Mouse (Mus musculus) megakaryocyte, adult 5-6 weeks (primary cell): ENCODE results near the gene Srebf2. TPM values are rescaled to one million over a fixed set of nuclear protein-coding genes. Genes with fewer than 3 reads are reported as not detected.

Experiments
- ATAC-seq: 2 replicates; pipeline ENCODE4 v1.8.0; 2016; ENCODE audit warnings: mild to moderate bottlenecking, inconsistent platforms; ENCODE audit not compliant: poor library complexity, severe bottlenecking
- total RNA-seq, 2 experiments: library from RNA; stranded (forward) in 1 of 2; stranded (reverse) in 1 of 2; fragments of 153-499, 151-499 nt in 1 of 2; fragments of 221-1000, 200-1000 nt in 1 of 2; gene quantifications; 2 replicates each; pipeline versions ENCODE4 v1.2.3 to v1.2.4; 2015 to 2017

The Srebf2 gene
- total RNA-seq, 2 experiments from 2014 or later: 39.0 to 39.8 TPM

DNA sequence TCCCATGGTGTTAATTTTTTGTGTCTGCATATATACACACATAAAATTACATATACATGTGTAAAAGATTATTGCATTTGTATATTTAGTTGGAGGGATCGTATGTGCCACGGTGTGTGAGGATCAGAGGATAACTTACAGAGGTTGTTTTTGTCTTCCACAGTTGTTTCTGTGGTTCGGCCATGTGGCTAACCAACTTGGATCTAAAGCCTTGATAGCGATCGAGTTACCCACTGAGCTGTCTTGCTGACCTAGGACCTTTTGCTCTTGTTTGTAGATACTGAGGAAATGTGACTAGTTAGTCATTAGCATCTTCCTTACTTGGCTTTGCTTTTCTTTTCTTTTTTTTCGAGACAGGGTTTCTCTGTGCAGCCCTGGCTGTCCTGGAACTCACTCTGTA lies 9.3 kb downstream of the Srebf2 start:
- ATAC-seq: no peak

DNA sequence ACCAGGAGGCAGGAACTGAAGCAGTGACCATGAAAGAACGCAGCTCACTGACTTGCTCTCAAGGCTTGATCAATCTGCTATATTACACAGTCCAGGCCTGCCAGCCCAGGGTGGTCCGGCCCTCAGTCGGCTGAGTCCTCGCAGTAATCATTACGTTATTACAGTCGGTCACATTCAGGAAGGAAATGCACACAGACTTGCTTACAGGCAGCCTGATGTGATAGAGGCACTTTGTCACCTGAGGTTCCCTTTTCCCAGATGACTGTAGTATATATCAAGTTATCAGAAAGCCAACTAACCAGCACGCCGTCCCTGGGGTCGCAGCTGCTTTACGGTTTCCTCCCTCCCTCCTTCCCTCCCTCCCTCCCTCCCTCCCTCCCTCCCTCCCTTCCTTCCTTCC lies 9.9 kb downstream of the Srebf2 start:
- ATAC-seq: peak; percentile 77

DNA sequence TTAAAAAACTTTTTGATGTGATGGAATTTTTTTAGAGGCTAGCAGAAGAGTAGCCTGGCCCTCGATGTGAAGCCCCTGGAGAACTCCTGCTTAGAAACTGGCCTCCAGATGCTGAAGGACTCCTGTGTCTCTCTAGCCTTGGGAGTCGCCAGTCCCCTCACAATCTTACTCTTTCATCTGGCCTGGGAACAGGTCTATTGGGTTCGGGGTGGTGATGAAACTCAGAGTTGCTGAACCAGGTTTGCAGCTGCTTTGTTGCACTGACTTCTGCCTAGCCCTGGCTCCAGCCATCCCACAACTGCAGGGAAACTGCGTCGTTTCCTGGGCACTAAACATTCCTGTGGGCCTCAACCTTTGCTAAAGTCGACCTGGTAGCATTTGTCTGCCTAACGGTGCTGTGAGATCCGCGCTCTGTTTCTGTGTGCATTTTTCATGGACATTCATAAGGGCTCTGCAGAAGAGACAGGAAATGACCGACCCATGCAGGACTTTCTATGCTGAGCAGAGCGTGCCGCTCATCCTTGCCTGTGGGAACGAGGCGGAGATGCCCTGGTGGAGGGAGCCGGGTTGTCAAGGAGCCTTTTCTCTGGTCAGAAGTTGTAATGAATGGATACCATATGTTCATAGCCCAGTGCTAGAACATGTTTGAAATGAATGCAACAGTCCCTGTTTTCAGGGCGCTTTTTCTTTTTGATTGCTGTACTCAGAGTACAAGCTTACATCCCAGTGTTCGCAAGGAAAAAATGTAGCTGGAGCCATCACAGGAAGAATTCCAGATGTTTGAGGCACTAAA lies 11.5 kb downstream of the Srebf2 start:
- ATAC-seq: no peak

DNA sequence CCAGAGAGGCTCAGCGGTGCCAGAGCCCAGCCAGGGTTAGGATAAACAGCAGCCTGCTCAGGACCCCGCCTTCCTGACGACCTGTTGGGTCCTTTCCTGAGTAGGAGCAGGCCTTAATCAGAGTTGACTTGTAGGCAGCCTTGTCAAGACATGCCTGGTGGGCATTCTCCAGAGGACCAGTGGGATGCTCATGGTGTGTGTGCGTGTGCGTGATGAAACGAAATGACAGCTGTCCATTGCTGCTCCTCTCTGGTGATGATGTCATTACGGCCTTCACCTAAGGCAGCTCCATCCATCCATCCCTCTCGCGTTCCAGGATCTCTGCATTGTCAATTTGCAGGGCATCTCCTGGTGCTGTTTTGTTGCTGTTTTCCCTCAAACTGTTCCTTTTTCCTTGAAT lies 12.5 kb downstream of the Srebf2 start:
- ATAC-seq: no peak

DNA sequence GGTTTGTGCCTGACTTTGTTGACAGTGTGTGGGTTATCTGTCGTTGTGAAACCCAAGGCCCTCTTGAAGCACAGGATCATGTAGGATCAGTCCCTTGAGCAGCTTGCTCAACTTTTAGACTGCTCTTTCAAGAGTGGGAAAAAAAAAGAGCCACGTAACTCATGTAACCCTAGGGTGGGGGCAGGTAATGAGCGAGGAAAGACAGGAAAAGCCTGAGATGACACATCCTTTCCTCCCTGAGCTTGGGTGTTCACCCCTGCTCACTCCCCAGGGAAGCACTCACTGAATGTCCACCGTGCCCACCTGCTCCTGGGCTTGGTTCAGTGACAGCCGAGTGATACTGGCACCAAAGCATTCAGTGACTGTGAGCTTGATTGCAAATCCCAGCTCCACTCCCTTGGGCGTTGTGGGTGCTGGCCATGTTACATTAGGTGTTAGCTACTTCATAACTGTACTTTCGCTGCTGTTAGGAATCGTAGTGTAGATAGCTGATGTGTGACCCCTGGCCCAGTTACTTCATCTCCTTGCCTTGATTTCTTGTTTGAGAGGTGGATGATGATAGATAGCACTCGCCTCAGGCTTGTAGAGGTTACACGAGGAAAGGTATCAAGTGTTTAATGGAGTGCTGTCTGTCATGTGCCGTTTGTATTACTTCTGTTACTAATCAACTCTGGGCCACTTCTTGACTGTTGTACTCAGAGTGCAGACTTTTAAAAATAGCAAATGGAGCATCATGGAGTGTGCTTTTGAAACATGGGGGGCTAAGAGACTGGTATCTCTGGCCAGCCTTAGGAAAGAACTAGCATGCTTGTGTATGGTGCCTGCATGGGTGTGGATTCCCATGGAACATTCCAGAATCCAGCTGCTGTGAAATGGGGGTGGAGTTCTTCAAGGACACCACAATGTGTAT lies 14.0 kb downstream of the Srebf2 start:
- no peak for ATAC-seq

DNA sequence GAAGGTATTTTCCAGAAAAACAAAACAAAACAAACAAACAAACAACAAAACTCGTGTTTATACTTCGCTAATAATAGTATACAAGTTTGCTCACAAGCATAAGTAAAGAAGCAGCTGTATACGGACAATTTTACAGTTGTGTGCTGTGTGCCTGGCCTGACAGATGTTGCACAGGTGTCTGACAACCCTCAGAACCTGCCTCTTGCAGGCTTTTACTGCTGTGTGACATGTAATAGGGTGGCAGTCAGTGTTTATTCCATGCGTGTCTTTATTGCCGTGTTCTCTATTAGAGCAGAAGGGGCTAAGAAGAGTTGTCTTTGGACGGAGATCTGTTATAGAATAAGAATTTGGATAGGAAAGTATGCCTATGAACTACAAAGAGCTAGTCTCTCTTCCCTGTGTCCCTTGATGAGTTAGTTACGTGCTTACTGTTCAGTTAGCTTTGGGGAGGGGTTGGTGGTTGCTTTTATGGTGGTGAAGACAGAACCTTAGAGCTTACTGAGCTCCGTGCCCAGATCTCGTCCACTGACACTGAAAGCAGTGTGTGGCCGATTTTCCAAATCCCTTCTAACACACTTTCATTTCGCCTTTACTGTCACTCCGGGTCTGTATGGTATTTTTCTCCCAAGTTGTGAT lies 15.1 kb downstream of the Srebf2 start:
- ATAC-seq: no peak

DNA sequence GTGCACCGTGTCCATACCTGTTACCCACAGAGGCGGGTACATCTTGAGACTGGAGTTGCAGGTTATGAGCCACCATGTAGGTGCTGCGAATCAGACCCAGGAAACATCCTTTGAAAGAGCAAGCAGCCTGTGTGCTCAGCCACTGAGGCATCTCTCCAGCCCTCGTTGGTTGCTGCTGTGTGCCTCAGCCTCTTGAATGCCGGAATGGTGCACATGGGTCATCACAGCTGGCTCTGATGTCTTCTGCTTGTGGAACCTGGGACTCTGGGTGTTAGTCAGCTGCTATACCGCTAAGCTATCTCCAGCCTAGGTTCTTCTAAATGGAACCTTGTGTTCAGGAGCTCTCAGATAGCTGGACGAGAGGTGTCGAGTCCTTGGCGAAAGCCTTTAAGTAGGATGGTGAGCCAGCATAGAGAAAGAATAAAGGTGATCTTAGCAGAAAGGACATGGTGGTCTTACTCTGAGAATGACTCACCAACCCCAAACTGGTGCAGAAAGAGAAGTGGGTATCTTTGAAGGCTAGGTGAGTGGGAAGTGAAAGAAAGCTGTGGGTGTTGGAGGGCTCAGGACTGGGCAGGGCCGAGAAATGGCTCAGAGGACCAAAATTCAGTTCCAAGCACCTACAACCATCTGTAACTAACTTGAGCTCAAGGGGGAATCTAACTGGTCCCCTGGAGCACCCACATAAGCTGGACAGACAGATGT lies 16.5 kb downstream of the Srebf2 start:
- peak; percentile 39 for ATAC-seq

DNA sequence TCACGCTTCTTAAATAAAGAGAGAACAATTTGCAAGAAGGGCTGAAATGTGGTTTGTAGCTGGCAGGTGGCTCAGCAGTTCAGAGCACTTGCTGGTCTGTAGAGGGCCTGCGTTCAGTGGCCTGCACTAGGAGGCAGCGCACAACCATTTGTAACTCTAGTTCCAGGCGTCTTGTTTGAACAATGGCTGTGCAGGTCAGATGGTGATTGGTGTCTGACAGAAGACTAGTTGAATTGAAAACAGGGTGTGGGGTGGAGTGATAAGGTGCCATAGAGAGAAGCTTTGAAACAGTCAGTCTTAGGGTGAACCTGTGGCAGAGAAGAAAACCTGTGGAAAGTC lies 17.0 kb downstream of the Srebf2 start:
- no peak for ATAC-seq

DNA sequence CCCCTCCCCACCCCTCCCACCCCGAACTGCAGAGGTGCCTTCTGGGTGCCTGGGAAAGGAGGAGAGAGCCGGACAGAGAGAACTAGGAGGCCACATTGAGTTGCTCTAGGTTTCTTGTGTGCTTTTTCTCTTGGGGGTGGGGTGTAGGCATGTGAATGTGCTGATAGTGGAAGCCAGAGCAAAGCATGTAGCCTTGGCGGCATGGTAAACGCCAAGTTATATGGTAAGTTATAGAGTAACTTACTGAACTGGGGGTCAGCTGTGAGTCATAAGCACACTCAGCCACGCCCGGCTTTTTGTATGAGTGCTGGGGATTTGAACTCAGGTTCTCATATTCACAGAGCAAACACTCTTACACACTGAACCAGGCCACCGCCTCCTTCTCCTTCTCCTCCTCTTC lies 17.5 kb downstream of the Srebf2 start:
- ATAC-seq: no peak

DNA sequence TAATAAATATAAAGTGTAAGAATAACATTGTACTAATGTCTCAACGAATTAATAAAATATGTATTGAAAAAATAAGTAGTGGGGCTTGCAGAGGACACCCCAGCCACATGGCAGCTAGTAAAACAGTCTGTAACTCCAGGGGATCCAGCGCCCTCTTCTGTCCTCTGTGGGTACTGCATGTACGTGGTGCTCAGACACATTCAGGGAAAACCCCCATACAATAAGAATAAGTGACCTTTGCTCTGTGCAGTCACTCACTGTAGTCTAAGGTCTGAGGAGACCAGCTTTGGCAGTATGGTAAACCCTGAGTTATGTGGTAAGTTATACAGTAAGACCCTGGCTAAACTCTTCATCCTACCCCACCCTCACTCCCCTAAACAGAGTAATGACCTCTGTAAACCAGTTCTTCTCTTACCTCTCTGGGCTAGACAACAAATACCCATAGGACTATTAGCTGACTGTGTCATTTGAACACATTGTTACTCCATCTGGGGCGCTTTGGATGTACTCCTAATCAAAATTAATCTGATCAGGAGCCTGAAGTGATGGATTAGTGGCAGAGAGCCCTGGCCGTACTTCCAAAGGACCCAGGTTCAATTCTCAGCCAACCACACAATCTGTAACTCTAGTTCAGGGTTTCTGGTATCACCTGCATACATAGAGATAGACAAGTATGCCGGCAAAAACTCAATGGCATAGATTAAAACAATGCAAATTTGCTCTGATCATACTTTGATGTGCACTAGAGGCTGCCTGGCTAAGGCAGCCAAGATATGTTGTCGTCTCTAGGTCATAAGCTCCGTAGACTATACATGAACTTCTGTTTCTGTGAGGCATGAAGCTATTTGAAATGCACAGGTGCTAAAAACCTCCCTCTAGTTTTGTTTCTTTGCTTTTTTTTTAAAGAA lies 18.6 kb downstream of the Srebf2 start:
- peak; percentile 75 for ATAC-seq

DNA sequence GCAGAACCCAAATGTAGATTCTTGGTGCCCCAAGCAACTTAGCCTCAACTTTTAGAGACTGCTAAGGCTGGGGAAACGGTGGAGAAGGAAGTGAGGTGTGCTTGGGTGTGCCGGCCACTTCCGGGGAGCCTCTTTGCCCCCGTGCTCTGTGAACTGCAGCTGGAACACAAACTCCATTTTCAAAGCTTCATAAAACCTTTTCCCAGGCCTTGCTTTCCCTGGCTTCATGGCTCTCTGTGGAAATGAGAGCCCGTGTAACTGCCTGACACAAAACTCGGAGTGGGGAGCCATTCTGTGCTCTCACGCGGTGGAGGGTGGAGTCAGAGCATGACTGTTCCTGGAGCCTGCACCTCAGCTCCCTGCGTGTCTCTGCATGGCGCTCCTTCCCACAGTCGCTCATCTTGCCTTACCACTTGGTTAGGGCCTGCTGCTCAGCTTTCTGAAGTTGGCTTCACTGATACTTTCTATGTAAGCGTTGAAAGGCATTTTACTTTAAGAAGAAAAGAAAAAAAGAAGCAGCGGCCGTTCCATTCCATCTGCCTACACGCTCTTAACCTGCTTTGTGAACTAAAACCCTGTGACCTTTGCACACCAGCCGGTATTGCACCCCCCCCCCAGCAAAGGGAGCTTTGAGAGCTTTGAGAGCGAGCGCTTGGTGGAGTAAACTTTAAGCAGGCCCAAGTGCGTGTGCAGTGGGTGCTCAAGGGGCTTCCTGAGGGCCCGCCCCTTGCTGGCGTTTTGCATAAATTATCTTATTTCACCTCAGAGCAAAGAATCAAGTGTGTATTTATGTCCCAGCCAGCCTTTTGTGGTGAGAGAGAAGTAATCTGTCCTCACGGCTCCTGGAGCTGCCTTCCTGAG lies 19.5 kb downstream of the Srebf2 start:
- peak; percentile 79 for ATAC-seq

DNA sequence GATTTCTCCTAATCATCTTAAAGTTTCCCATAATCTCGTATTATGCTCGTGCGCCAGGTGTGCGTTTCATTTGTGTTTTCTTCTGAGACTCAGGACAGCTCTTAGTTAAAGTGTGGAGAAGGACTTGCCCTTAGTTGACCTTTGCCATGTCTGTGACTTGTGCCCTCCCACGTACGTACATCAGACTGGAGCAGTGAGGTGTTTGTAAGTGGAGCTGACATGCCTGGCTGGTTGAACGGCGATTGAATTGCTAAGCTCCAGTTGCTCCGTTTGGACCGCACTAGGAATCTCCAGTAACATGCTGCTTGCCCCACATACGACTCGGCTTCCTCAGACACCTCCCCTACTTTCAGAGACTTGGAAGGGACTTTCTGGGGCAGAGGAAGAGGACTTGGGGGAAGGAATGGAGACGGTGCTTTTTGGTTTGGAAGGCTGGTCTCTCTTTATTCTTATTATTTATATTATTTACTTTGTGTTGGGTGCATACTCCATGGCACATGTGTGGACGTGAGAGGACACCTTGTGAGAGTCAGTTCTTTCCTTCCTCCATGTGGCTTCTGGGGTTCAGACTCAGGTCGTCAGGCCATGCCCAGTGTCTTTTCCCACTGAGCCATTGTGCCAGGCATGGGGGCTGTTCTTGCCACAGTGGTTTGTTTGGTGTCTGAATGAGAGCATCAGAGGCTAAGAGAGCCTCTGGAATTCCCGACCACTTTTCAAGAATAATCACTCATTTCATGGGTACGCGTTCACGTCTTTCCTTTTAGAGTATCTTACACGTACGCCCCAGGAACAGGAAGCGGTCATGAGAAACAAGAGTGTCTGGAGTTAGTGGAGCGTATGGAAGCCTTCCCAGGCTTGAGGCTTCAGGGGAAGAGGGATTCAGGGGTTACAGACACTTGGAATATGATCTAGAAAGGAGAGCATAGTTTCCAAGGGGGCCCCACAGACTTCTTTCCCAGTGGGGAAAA lies 20.5 kb downstream of the Srebf2 start:
- no peak for ATAC-seq

DNA sequence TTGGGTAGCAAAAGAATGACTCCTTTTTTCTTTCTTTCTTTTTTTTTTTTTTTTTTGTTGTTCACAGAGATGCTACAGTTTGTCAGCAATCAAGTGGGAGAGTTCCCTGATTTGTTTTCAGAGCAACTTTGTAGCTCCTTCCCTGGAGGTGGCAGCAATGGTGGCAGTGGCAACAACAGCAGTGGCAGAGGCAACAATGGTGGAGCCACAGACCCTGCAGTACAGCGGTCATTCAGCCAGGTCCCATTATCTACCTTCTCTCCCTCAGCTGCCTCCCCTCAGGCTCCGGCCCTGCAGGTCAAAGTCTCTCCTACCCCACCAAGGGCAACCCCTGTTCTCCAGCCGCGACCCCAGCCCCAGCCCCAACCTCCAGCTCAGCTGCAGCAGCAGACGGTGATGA lies 22.7 kb downstream of the Srebf2 start:
- no peak for ATAC-seq

DNA sequence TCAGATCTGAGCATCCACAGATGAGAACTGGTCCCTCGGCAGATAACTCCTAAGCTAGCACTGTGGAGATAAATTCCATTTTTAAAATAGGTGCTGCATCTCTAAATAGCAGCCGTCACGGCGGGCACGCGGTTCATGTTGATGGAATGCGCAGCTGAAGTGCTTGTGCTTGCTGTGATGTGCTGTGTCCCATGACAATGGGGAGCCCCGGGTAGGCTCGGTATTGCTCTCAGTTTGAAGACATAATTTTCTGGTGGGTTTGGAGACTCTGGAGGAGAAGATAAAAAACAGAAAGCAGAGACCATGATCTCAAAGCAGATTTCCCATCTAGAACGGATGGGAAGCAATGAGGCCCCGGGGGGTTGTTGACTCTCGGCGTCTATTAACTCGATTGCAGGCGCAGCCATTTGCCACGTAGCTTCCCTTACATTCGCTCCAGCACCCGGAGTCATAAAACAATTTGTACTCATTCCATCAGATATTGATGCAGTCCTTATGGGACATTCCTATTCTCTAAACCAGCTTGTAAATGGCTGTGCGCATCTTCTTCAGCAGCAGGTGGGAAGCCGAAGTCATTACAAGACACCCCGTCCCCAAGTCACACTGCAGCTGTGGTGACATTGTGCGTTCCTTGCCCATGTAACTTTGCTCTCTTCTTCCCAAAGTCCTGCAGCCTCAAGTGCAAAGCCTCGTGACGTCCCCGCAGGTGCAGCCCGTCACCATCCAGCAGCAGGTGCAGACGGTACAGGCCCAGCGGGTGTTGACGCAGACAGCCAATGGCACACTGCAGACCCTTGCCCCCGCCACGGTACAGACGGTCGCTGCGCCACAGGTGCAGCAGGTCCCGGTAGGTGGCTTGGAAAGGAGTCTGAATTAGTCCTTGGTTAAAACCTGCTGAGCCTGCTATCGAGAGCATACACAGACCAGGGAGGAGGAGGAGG lies 23.7 kb downstream of the Srebf2 start:
- no peak for ATAC-seq

DNA sequence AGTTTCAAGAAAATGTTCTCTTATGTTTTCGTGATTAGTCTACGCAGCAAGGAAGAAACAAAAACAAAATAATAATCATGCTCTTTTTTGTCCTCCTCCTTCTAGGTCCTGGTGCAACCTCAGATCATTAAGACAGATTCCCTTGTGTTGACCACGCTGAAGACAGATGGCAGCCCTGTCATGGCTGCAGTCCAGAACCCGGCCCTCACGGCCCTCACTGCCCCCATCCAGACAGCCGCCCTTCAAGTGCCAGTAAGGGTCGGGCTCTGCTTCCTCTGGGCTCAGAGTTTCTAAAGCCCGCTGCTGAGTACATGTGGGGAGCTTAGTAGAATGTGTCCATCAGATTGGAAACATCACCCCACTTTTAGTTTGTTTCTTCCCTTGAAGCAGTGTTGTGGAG lies 25.7 kb downstream of the Srebf2 start:
- no peak for ATAC-seq

DNA sequence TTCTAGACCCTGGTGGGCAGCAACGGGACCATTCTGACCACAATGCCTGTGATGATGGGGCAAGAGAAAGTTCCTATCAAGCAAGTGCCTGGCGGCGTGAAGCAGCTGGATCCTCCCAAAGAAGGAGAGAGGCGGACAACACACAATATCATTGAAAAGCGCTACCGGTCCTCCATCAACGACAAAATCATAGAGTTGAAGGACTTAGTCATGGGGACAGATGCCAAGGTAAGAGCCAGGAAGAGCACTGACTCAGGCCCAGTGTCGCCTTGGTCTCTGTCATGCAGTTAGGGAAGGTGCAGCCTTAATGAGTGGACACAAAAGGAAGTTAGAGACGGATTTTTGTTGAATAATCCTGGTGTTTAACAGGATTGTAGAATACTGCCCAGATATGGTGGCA lies 28.1 kb downstream of the Srebf2 start:
- no peak for ATAC-seq

DNA sequence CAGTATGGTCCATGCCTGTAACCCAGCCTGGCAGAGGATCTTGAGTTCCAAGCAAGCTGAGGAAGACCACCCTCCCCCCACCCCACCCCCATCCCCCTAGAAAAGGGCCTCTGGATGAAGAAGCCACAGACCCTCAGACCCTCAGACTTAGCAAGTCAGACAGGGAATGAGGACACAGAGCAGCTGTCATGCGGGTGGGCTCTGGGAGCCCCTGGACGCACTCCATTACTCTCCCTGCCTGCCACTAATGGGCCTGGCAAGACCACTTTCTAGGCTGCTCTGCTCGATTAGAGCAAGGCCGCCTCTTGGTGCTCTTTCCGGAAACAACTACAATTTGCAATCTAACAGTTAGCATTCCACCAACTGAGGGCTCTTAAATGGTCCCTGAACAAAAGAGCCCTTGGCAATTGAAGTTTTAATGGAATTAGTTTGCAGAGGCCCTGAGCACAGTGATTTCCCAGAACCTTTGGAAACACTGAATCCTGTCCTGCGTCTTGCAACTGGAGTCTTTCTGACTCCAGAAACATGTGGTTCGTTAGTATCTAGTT lies 30.8 kb downstream of the Srebf2 start:
- no peak for ATAC-seq
